Mouse (Mus musculus) forebrain, postnatal 0 days (tissue): Measurements from ENCODE around the gene Trank1. TPM values are rescaled to one million over a fixed set of nuclear protein-coding genes. Genes with fewer than 3 reads are reported as not detected.

ENCODE experiments used
- ATAC-seq: fragments of 200-750 bp; cut with Nextera tagmentation; 2 replicates; pipeline ENCODE4 v1.8.0; 2017; ENCODE audit warnings: mild to moderate bottlenecking, moderate library complexity
- DNase-seq: peaks from one replicate; pipeline ENCODE4 v3.0.0-alpha.2; 2015
- H3K27ac ChIP-seq: fragments of 300-500 bp; sonication (generic); 2 replicates; pipeline ENCODE4 v1.5.1; 2014; ENCODE audit warnings: low read depth, mild to moderate bottlenecking, antibody characterized with exemption, low read length, moderate library complexity, mixed read lengths
- H3K27me3 ChIP-seq: fragments of 300-500 bp; sonication (generic); 2 replicates; pipeline ENCODE4 v1.6.1; 2014; ENCODE audit warnings: mild to moderate bottlenecking, low read length, mixed read lengths; ENCODE audit not compliant: insufficient read depth
- H3K36me3 ChIP-seq: fragments of 300-500 bp; sonication (generic); 2 replicates; pipeline ENCODE4 v1.6.1; 2014; ENCODE audit warnings: mild to moderate bottlenecking, moderate library complexity; ENCODE audit not compliant: insufficient read depth
- H3K4me1 ChIP-seq: fragments of 300-500 bp; sonication (generic); 2 replicates; pipeline ENCODE4 v1.6.1; 2014; ENCODE audit warnings: antibody characterized with exemption; ENCODE audit not compliant: insufficient read depth
- H3K4me2 ChIP-seq: fragments of 300-500 bp; sonication (generic); 2 replicates; pipeline ENCODE4 v1.6.1; 2014; ENCODE audit warnings: low read depth, mild to moderate bottlenecking, moderate library complexity
- H3K4me3 ChIP-seq: fragments of 300-500 bp; sonication (generic); 2 replicates; pipeline ENCODE4 v1.5.1; 2014; ENCODE audit warnings: low read depth, low read length, mixed read lengths
- H3K9ac ChIP-seq: fragments of 300-500 bp; sonication (generic); 2 replicates; pipeline ENCODE4 v1.6.1; 2014; ENCODE audit warnings: mild to moderate bottlenecking
- H3K9me3 ChIP-seq: fragments of 300-500 bp; sonication (generic); 2 replicates; pipeline ENCODE4 v1.6.1; 2016; ENCODE audit warnings: low read length
- CTCF ChIP-seq: sonication (generic); IDR thresholded peaks from 2 replicates; pipeline ENCODE4 v1.5.1; 2016; ENCODE audit warnings: antibody characterized with exemption, control low read depth, low read depth
- WGBS: fragments of 180-500 bp; shearing (Covaris S2); extraction: QIAGEN DNeasy Blood & Tissue Kit; methylation state at CpG from one replicate; pipeline ENCODE4 v1.1.7; 2014; 5-methylcytosine and 5-hydroxymethylcytosine counted together
- polyA plus RNA-seq: library from polyadenylated mRNA; unstranded; fragments of >200 nt; fragmentation: Nextera tagmentation; extraction: Ambion mirVana; gene quantifications from 2 replicates; pipeline ENCODE4 v1.2.1, GENCODE M21; 2015
- total RNA-seq: library from RNA; depleted of rRNA; stranded (reverse); fragments of >200 nt; gene quantifications from 2 replicates; pipeline ENCODE4 v1.2.3, GENCODE M21; 2014

Trank1 gene
- total and polyA plus RNA-seq, 2 experiments from 2014 or later, result 10.9 to 92.5 TPM

DNA sequence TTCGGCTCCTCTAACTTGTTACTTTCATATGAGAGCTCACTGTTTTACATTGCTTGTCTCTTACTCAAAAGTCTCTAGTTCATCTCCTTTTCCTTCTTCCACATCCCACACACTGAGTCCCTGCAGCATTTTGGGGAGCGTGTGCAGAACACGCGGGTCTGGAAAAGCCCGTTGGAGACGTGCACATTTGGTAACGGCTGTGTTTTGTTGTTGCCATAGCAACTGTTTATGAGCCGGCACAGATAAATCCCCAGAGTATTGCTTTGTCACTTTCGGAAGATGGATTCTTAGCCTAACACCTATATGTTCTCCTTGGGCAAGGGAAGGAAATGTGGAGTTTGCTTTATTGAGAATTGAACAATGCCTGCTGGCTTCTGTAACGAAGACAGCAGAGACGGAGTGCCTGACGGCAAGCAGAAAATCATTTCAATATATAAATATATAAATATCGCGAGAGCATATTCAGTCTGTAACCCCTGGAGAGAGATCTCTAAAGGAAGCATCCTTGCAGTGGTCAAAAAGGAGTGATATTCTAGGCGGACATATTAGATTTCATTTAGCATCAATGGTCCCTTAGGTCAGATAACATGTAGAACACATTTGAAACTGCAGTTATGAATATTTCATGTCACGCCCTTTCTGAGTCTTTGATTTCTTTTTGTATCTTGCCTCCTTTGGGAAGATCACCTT is 101.1 kb downstream of the Trank1 start:
- Histone ChIP-seq H3K9me3 (no peaks in the 10 kb centered on the region), H3K4me3 (no peak overlapping the region), H3K27ac (peak overlapping the region; percentile 15; the same call in 1 of the 2 replicates), H3K9ac (no peak overlapping the region), H3K4me2 (peak overlapping the region; percentile 3), H3K27me3 (no peaks in the 10 kb centered on the region), H3K36me3 (no peaks in the 10 kb centered on the region), H3K4me1 (no peaks in the 10 kb centered on the region; the same call in 1 of the 2 replicates)
- TF ChIP-seq CTCF, result no peak
- WGBS, result 42% methylated on average over 16 of the region's 16 CpGs
- ATAC-seq (peak; percentile 88), DNase-seq (peak; percentile 83)

DNA sequence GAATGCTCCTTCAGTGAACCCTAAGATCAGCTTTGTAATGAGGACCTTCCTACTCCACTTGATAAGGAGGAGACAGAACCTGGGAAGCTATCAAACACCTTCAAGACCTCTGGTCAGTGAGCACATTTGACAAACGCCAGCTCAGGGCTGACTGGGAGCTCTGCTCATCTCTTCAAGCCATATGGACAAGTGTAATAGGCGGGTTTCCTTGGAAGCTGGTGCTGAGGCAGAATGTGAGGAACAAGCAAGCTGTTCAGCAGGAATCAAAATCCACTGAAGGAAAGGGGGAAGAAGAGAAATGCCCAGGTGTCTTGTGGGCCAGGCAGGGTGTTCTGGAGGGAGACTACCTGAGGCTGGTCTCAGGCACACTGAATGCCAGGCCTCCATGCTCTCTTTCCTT is 110.3 kb downstream of the Trank1 start:
- ATAC-seq, result no peak
- no peaks in the 10 kb centered on the region for H3K27me3 ChIP-seq
- H3K4me3 ChIP-seq, result no peak overlapping the region
- H3K4me2 ChIP-seq, result no peak overlapping the region
- 73% methylated on average over 2 of the region's 2 CpGs for WGBS
- H3K9me3 ChIP-seq, result no peaks in the 10 kb centered on the region
- no peaks in the 10 kb centered on the region for H3K36me3 ChIP-seq
- TF ChIP-seq CTCF, result no peak
- no peak for DNase-seq
- no peaks in the 10 kb centered on the region for H3K4me1 ChIP-seq
- no peak overlapping the region for H3K9ac ChIP-seq
- no peak overlapping the region for H3K27ac ChIP-seq

DNA sequence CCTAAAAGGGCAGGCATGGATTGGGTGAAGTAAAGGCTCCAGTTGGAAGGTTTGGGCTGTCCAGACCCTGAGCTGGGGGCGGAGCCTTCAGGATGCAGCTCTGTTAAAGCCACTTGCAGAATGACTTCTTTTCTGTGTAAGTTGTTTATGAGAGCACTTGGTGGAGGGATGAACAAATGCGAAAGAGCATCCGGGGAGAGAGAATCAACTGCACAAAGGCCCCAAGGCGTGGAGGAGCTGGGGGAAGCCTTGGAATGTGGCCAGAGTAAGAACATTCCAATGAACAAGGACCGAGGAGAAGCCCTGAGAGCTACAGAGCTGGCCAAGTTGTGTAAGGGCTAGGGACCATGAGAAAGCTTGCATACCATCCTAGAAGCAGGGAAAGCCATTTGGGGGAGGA is 111.0 kb downstream of the Trank1 start:
- no peak overlapping the region for H3K4me2 ChIP-seq
- H3K9ac ChIP-seq, result no peak overlapping the region
- no peak overlapping the region for H3K4me3 ChIP-seq
- no peak for TF ChIP-seq CTCF
- H3K4me1 ChIP-seq, result no peaks in the 10 kb centered on the region
- H3K27ac ChIP-seq, result no peak overlapping the region
- no peaks in the 10 kb centered on the region for H3K9me3 ChIP-seq
- H3K36me3 ChIP-seq, result no peaks in the 10 kb centered on the region
- no peaks in the 10 kb centered on the region for H3K27me3 ChIP-seq
- no peak for ATAC-seq
- WGBS, result 64% methylated on average over 5 of the region's 5 CpGs
- DNase-seq, result no peak

DNA sequence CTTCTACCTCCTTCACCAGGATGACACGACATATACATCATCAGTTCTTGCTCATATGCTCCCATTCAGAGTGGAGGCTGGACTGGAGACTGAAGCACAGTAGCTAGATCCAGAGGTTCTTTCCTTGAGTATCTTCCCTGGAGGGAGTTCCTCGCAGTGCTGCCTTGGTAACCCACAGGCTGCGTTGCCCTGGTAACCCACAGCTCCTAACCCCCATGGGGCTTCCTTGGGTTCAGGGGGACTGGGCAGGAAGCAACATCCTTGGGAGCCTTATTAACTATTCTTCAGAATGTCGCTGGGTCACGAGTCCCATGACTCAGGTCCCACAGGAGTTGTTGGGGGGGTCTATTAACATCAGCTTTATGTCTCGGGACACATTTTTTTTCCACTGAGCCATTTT is 113.6 kb downstream of the Trank1 start:
- no peaks in the 10 kb centered on the region for H3K4me1 ChIP-seq
- 64% methylated on average over 6 of the region's 6 CpGs for WGBS
- H3K27ac ChIP-seq, result no peak overlapping the region
- ATAC-seq (no peak), DNase-seq (no peak)
- H3K27me3 ChIP-seq, result no peaks in the 10 kb centered on the region
- H3K36me3 ChIP-seq, result no peaks in the 10 kb centered on the region
- H3K9ac ChIP-seq, result no peak overlapping the region
- H3K4me3 ChIP-seq, result no peak overlapping the region
- H3K9me3 ChIP-seq, result no peaks in the 10 kb centered on the region
- no peak overlapping the region for H3K4me2 ChIP-seq
- TF ChIP-seq CTCF, result no peak

DNA sequence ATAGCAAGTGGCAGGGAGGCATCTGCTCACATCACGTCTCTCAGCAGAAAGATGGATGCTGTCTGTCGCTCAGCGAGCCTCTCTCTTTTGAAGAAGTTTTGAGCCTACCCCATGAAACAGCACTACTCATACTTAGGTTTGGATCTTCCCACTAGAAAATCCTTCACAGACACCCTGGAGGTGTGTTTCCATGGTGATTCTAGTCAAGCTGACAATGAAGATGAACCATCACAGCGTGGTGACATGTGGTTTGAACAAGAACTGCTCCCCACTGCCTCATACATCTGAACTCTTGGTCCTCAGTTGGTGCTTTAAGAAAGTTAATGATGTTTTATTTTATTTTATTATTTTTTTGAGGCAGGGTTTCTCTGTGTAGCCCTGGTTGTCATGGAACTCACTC is 114.4 kb downstream of the Trank1 start:
- no peaks in the 10 kb centered on the region for H3K9me3 ChIP-seq
- H3K4me2 ChIP-seq, result no peak overlapping the region
- H3K4me3 ChIP-seq, result no peak overlapping the region
- ATAC-seq (peak; percentile 53; the same call in 1 of the 2 replicates), DNase-seq (no peak)
- H3K9ac ChIP-seq, result no peak overlapping the region
- H3K27me3 ChIP-seq, result no peaks in the 10 kb centered on the region
- no peaks in the 10 kb centered on the region for H3K4me1 ChIP-seq
- no peak overlapping the region for H3K27ac ChIP-seq
- no peak for TF ChIP-seq CTCF
- no peaks in the 10 kb centered on the region for H3K36me3 ChIP-seq
- WGBS, result 63% methylated on average over 4 of the region's 4 CpGs

DNA sequence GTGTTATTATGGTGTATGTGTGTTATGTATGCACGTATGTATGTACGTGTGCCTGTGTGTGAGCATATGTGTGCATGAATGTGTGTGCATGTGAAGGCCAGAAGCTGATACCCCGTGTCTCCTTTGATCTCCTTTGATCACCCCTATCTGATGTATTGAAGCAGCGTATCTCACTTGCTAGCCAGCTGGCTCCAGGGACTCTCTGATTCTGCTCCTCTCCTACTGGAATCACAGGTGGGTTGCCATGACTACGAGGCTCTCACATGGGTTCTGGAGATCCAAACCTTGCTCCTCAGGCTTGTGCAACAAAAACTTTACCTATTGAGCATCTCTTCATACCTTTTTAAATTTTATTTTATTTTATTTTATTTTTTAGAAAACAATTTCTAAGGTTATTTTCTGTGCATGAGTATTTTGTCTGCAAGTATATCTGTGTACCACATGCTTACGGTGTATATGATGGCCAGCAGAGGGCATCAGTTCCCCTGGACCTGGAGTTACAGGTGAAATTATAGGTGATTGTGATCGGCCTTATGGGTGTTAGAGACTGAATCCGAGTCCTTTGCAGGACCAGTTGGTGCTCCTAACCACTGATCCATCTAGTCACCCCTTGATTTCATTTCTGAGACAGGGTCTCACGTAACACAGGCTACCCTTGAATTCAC is 116.5 kb downstream of the Trank1 start:
- H3K4me3 ChIP-seq, result no peak overlapping the region
- no peaks in the 10 kb centered on the region for H3K27me3 ChIP-seq
- H3K9me3 ChIP-seq, result no peaks in the 10 kb centered on the region
- 0 out of 2 replicates have a peak, but pooled peaks have one; percentile 43 for ATAC-seq
- 80% methylated on average over 9 of the region's 9 CpGs for WGBS
- peak; percentile 39 for TF ChIP-seq CTCF
- 0 out of 2 replicates have a peak overlapping the region, but pooled peaks have one; percentile 1 for H3K27ac ChIP-seq
- H3K36me3 ChIP-seq, result no peaks in the 10 kb centered on the region
- H3K4me1 ChIP-seq, result no peaks in the 10 kb centered on the region
- H3K9ac ChIP-seq, result no peak overlapping the region
- H3K4me2 ChIP-seq, result no peak overlapping the region
- peak; percentile 45 for DNase-seq

DNA sequence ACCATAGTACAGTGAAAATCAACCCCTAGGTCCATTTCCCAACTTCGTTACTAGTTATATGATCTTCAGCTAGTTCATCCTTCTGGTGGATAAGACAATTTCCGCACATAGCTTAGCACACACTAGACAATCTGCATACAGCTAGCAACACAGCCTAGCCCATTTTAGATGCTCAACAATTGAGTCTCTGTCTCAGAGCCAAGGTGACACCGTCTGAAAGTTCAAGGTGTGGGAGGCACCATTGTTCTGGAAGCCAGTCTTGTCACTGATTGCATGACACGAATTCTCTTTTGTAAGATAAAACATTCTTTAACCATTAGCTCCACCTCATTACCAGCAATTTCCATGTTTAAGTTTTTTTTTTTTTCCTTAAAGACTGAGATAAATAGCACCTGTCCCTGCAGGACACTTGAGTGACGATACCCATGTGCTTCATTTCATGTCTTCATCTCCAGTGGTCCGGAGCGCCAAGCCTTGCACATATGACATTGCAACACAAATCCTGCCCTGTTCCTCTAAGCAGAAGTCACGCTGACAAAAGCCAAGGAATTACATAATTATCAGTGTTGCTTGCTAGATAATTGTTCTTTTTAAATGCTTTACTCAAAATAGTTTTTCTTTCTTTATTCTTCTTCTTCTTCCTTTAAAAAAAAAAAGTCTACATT is 117.3 kb downstream of the Trank1 start:
- 63% methylated on average over 8 of the region's 8 CpGs for WGBS
- no peak for TF ChIP-seq CTCF
- 0 out of 2 replicates have a peak overlapping the region, but pooled peaks have one; percentile 1 for H3K27ac ChIP-seq

More for the DNA sequence above, 117.3 kb downstream of the Trank1 start:
- H3K9ac ChIP-seq, result no peak overlapping the region
- ATAC-seq (peak; percentile 81; the same call in 1 of the 2 replicates), DNase-seq (peak; percentile 25)
- no peak overlapping the region for H3K4me3 ChIP-seq
- H3K36me3 ChIP-seq, result no peaks in the 10 kb centered on the region
- no peaks in the 10 kb centered on the region for H3K9me3 ChIP-seq
- H3K4me2 ChIP-seq, result no peak overlapping the region
- no peaks in the 10 kb centered on the region for H3K27me3 ChIP-seq
- no peaks in the 10 kb centered on the region for H3K4me1 ChIP-seq
